Mouse (Mus musculus): ENCODE measurements around the gene Frat2. TPM values are rescaled to one million over a fixed set of nuclear protein-coding genes. Genes with fewer than 3 reads are reported as not detected.

Frat2 gene
- polyA plus RNA-seq, 1 experiment from 2014 or later = 11.7 TPM

DNA sequence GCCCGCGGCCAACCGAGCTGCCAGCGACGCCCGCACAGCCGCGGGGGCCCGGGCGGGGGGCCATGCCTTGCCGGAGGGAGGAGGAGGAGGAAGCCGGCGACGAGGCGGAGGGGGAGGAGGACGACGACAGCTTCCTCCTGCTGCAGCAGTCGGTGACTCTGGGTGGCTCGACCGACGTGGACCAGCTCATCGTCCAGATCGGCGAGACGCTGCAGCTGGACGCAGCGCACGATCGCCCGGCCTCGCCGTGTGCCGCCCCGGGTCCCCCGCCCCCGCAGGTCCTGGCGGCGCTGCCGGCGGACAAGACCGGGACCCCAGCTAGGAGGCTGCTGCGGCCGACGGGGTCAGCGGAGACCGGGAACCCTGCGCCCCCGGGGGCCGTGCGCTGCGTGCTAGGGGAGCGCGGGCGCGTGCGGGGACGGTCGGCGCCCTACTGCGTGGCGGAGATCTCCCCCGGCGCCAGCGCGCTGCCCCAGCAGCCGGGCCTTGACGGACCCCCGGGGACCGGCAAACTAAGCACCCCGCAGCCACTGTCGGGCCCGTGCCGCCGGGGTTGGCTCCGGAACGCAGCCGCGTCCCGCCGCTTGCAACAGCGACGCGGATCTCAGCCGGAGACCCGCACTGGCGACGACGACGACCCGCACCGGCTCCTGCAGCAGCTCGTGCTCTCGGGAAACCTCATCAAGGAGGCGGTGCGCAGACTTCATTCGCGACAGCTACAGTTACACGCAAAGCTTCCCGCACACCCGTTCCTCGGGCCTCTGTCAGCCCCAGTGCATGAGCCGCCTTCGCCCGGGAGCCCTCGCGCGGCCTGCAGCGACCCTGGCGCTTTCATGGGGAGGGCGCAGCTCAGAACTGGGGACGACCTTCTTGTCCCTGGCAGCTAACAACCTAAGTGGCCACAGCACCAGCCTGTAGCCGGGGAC, 17.6 kb downstream of the Frat2 start:
- WGBS = under 1% methylated on average over 112 of the region's 112 CpGs
- H3K4me1 ChIP-seq (replicated peaks) = peaks cover 45% of the 10 kb centered on the region
- peak overlapping the region; percentile 94 for H3K4me2 ChIP-seq
- peak overlapping the region; percentile 94 for H3K27ac ChIP-seq (replicated peaks)
- H3K27me3 ChIP-seq = peaks cover 11% of the 10 kb centered on the region; the same call in 1 of the 2 replicates
- peak overlapping the region; percentile 82 for H3K4me3 ChIP-seq
- H3K36me3 ChIP-seq = no peaks in the 10 kb centered on the region
- ATAC-seq (ENCODE audit: low read depth) = peak; percentile 67
- peak overlapping the region; percentile 92 for H3K9ac ChIP-seq
- no peaks in the 10 kb centered on the region for H3K9me3 ChIP-seq

DNA sequence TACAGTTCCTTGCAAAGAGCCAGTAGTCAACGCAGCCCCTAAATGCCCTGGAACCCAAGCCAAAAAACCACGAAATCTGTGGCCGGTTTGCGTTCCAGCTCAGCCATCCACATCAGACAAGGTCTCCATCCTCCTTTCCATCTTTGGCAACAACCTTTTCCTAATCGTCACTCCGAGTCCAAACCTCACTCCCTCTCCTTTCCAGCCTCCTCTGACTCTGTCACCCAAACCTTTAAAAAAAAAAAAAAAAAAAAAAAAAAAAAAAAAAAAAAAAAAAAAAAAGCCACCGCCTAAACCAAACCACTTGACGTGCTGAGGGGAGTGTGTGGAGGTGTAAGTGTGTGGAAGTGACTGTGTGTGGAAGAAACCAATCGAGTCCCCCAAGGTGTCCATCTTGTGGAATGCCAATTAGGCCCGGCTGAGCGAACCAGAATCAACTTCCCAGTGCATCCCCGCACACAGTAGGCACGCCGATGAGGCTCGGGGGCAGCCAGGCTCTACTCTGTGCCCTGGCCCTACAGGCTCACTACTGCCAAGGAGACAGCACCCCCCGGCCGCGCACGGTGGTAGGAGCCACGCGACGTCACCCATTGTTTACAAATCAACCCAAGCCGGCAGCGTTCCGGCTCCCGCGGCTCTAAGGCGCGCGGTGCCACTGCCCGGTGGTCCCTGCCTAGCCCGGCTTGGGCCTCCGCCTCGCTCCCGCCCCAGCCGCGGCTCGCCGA, 18.4 kb downstream of the Frat2 start, which contains the start of gene Frat1:
TSS of gene Frat1 (plus strand) at position 590 of the 725 bp plus-strand sequence.
- Histone ChIP-seq H3K9ac (peak within 1 kb of the TSS; percentile 92), H3K4me3 (peak within 1 kb of the TSS; percentile 82), H3K9me3 (no peaks in the 10 kb centered on the region), H3K36me3 (no peaks in the 10 kb centered on the region), H3K4me2 (peak within 1 kb of the TSS; percentile 94), H3K27me3 (peaks cover 11% of the 10 kb centered on the region; the same call in 1 of the 2 replicates), H3K4me1 (replicated peaks) (peaks cover 38% of the 10 kb centered on the region), H3K27ac (replicated peaks) (peak within 1 kb of the TSS; percentile 94)
- peak; percentile 98 for ATAC-seq (ENCODE audit: low read depth)
- WGBS = 0% methylated on average over 39 of the region's 39 CpGs

DNA sequence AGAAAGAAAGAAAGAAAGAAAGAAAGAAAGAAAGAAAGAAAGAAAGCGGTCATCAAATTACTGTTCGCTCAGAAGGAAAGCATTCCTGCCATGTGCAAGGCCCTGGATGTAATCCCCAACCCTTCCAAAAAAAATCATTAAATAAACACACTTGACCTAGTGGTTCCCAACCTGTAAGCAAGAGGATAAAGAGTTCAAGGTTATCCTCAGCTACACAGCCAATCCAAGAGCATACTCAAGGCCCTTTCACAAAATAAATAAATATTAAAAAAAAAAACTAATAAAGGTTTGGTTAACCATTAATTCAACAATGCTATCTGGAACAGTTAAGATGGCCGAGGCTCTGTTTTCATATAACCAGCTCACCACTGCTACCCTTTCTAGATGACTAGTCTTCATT, 19.0 kb downstream of the Frat2 start:
- Histone ChIP-seq H3K4me3 (peak overlapping the region; percentile 82), H3K9me3 (no peaks in the 10 kb centered on the region), H3K9ac (peak overlapping the region; percentile 66), H3K36me3 (no peaks in the 10 kb centered on the region), H3K4me2 (peak overlapping the region; percentile 94), H3K27ac (replicated peaks) (peak overlapping the region; percentile 94), H3K4me1 (replicated peaks) (peaks cover 38% of the 10 kb centered on the region), H3K27me3 (peaks cover 11% of the 10 kb centered on the region; the same call in 1 of the 2 replicates)
- WGBS = 68% methylated on average over 3 of the region's 3 CpGs
- ATAC-seq (ENCODE audit: low read depth) = no peak

DNA sequence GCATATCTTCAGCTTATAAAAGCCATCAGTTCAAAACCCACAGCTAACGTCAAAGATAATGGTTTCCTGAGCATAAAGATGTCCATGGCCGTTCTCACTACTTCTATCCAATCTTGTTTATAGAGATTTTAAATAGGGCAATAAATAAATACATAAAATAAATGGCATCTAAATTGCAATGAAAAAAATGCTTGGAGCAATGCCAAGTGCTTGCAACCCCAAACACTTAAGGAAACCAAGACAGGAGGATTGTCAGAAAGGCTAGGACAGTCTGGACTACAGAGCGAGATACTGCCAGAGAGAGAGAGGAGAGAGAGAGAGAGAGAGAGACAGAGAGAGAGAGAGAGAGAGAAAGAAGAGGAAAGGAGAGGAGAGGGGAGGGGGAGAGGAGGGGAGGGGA, 21.4 kb downstream of the Frat2 start:
- H3K27me3 ChIP-seq = no peaks in the 10 kb centered on the region
- 67% methylated on average over 3 of the region's 3 CpGs for WGBS

DNA sequence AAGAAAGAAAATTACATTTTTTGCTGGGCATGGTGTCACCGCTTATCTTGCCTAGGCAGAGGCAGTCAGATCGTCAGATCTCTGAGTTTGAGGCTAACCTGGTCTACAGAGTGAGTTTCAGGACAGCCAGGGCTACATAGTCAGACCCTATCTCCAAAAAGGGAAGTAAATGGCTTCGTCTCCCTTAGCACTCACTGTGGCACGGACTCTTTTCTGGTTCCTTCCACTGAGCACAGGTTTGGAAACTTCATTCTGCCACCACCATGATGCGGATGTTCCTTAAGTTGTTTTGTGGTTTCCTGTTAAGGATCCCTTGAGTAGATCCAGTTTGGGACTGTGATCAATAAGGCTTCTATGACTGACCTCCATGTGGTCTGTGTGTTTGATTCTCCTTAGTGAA, 23.0 kb downstream of the Frat2 start:
- Histone ChIP-seq H3K27ac (replicated peaks) (no peak overlapping the region), H3K4me3 (no peak overlapping the region), H3K4me2 (no peak overlapping the region), H3K9me3 (no peaks in the 10 kb centered on the region), H3K27me3 (no peaks in the 10 kb centered on the region), H3K4me1 (replicated peaks) (0 out of 2 replicates have a peak, but pooled peaks cover 5% of the 10 kb centered on the region), H3K36me3 (no peaks in the 10 kb centered on the region), H3K9ac (no peak overlapping the region)
- 87% methylated on average over 5 of the region's 5 CpGs for WGBS
- ATAC-seq (ENCODE audit: low read depth) = no peak

More for the DNA sequence above, 21.4 kb downstream of the Frat2 start:
- peaks cover 15% of the 10 kb centered on the region for H3K4me1 ChIP-seq (replicated peaks)
- no peaks in the 10 kb centered on the region for H3K9me3 ChIP-seq
- H3K27ac ChIP-seq (replicated peaks) = no peak overlapping the region
- no peak overlapping the region for H3K4me2 ChIP-seq
- H3K4me3 ChIP-seq = no peak overlapping the region
- H3K9ac ChIP-seq = no peak overlapping the region
- H3K36me3 ChIP-seq = no peaks in the 10 kb centered on the region
- ATAC-seq (ENCODE audit: low read depth) = no peak

DNA sequence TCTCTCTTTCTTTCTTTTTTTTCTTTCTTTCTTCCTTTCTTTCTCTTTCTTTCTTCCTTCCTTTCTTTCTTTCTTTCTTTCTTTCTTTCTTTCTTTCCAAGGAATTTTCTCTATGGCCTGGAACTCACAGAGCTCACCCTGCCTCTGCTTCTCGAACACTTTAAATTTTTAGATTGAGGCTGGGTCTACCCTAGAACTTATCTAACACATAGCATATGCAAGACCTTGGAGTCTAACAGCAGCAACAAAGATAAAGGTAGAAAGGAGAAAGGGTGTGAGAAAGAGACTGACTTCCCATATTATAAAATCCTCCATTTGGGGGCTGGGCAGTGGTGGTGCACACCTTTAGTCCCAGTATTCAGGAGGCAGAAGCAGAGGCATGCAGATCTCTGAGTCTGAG, 25.3 kb downstream of the Frat2 start:
- H3K36me3 ChIP-seq = no peaks in the 10 kb centered on the region
- no peak overlapping the region for H3K27ac ChIP-seq (replicated peaks)
- no peak for ATAC-seq (ENCODE audit: low read depth)
- no peak overlapping the region for H3K4me3 ChIP-seq
- 93% methylated on average over 1 of the region's 1 CpGs for WGBS
- no peaks in the 10 kb centered on the region for H3K9me3 ChIP-seq
- H3K27me3 ChIP-seq = no peaks in the 10 kb centered on the region
- H3K9ac ChIP-seq = no peak overlapping the region
- H3K4me2 ChIP-seq = no peak overlapping the region
- H3K4me1 ChIP-seq (replicated peaks) = no peaks in the 10 kb centered on the region

DNA sequence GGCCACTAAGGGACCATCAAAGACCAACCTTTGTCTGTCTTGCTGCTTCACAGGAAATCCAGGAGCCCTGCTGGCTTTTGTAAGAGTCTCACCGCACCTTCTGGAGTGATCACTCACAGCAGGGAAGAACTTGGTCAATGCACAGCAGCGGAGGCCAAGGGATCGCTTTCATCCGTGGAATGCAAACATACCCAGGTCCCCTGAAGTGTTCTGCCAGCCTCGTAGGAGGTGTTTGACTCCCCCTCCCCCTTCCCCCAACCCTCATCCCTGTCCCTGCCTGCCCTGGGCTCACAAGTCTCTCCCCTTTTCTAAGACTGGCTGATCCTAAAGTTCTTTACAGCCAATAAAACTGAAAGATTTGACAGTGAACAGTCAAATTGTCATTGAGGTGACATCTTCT, 26.5 kb downstream of the Frat2 start:
- no peaks in the 10 kb centered on the region for H3K27me3 ChIP-seq
- ATAC-seq (ENCODE audit: low read depth) = no peak
- H3K27ac ChIP-seq (replicated peaks) = no peak overlapping the region
- H3K9ac ChIP-seq = no peak overlapping the region
- no peak overlapping the region for H3K4me3 ChIP-seq
- H3K36me3 ChIP-seq = no peaks in the 10 kb centered on the region
- H3K4me1 ChIP-seq (replicated peaks) = no peaks in the 10 kb centered on the region
- H3K9me3 ChIP-seq = no peaks in the 10 kb centered on the region
- WGBS = 10% methylated on average over 5 of the region's 5 CpGs
- no peak overlapping the region for H3K4me2 ChIP-seq

DNA sequence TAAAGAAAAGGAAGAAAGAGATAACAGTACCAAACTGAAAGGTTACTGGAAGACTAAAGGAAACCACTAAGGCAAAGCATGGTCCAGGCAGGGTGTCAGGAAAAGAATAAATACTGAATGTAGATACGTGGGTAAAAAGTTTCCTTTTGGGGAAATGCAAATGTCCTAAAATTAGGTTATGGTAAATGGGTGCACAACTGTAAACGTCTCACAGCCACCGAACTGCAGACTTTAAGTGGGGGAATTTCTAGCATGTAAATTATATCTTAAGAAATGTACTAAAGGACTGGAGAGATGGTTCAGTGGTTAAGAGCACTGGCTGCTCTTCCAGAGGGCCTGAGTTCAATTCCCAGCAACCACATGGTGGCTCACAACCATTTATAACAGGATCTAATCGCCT, 29.2 kb downstream of the Frat2 start:
- WGBS = 88% methylated on average over 4 of the region's 4 CpGs
- Histone ChIP-seq H3K27ac (replicated peaks) (no peak overlapping the region), H3K27me3 (no peaks in the 10 kb centered on the region), H3K9ac (no peak overlapping the region), H3K4me2 (no peak overlapping the region), H3K9me3 (no peaks in the 10 kb centered on the region), H3K4me3 (no peak overlapping the region), H3K36me3 (no peaks in the 10 kb centered on the region), H3K4me1 (replicated peaks) (no peaks in the 10 kb centered on the region)
- ATAC-seq (ENCODE audit: low read depth) = no peak

DNA sequence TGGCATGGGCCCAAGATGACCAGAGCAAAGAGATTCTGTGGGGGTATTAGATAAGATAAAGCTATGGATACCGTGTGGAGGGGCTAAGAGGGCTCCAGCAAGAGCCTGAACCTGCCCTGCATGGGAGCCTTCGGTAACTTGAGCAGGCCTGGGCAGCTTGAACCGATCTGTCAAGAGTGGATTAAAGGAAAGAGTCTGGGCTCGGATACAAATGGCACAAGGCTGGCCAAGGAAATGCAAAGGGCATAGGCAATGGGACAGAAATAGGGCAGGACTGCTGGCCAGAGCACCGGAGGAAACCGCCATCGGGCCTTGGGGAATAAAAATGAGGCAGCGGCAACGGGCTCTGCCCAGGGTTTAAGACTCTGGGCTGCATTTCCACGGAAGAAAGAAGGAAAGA, 30.6 kb downstream of the Frat2 start:
- no peak overlapping the region for H3K4me3 ChIP-seq
- H3K27ac ChIP-seq (replicated peaks) = no peak overlapping the region
- no peaks in the 10 kb centered on the region for H3K27me3 ChIP-seq
- no peak overlapping the region for H3K4me2 ChIP-seq
- no peak overlapping the region for H3K9ac ChIP-seq
- no peak for ATAC-seq (ENCODE audit: low read depth)
- H3K9me3 ChIP-seq = no peaks in the 10 kb centered on the region
- no peaks in the 10 kb centered on the region for H3K4me1 ChIP-seq (replicated peaks)
- 72% methylated on average over 10 of the region's 10 CpGs for WGBS
- H3K36me3 ChIP-seq = no peaks in the 10 kb centered on the region

DNA sequence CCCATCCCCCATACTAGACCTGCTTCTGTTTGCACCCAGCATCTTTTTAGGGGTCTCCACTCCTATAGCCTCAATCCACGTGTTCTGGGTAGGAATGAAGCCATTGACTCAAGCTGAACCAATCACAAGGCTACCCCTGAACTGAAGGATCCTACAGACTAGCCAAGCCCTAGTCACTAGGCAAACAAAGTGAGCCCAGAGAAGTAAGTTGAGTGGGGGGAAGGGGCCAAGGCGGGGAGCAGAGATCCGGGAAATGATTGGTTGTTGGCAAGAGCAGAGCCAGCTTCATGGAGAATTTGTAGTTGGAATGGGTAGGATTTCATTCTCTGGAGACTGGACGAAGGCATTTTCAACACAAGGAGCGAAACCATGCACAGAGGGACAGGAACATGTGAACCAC, 31.0 kb downstream of the Frat2 start:
- H3K4me2 ChIP-seq = no peak overlapping the region
- 71% methylated on average over 5 of the region's 5 CpGs for WGBS
- no peaks in the 10 kb centered on the region for H3K4me1 ChIP-seq (replicated peaks)
- no peak for ATAC-seq (ENCODE audit: low read depth)
- no peak overlapping the region for H3K9ac ChIP-seq
- H3K36me3 ChIP-seq = no peaks in the 10 kb centered on the region
- H3K27me3 ChIP-seq = no peaks in the 10 kb centered on the region
- H3K4me3 ChIP-seq = no peak overlapping the region
- no peak overlapping the region for H3K27ac ChIP-seq (replicated peaks)
- H3K9me3 ChIP-seq = no peaks in the 10 kb centered on the region

DNA sequence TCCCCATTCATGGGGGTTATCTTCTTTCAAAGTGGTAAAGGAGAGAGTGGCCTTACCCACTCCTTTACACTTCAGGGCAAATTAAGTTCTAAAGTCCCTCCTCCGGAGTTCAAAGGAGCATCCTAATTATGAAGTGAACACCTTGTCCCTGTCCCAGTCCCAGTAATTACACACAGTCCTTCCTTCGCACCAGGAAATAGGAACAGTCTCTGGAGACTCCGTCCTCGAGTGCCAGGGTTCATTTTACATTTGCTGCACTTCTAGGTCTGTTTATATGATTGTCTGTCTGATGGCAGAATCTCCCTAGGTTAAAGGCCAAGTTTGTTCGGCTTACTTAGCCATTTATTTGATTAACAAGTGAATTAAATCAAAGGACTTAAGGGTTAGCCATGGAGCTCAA, 31.5 kb downstream of the Frat2 start:
- H3K9ac ChIP-seq = no peak overlapping the region
- no peak overlapping the region for H3K4me2 ChIP-seq
- ATAC-seq (ENCODE audit: low read depth) = no peak
- no peaks in the 10 kb centered on the region for H3K36me3 ChIP-seq
- H3K27ac ChIP-seq (replicated peaks) = no peak overlapping the region
- no peaks in the 10 kb centered on the region for H3K9me3 ChIP-seq
- no peaks in the 10 kb centered on the region for H3K4me1 ChIP-seq (replicated peaks)
- no peaks in the 10 kb centered on the region for H3K27me3 ChIP-seq
- WGBS = 76% methylated on average over 5 of the region's 5 CpGs
- H3K4me3 ChIP-seq = no peak overlapping the region

DNA sequence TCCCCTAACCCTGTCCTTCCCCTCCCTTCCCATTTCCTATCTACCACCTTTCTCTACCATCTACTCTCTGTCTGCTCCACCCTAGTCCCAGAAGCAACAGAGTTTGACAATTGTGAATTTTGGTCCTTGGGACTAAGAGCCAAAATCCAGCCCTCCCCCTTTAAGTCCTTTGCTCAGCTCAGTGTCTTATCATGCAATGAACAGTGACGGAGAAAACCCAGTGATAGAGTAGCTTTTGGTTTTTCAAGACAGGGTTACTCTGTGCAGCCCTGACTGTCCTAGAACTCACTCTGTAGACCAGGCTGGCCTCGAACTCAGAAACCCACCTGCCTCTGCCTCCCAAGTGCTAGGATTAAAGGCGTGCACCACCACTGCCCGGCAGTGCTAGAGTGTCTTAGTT, 34.6 kb downstream of the Frat2 start:
- no peaks in the 10 kb centered on the region for H3K27me3 ChIP-seq
- 90% methylated on average over 4 of the region's 4 CpGs for WGBS

More for the DNA sequence above, 34.6 kb downstream of the Frat2 start:
- H3K4me1 ChIP-seq (replicated peaks) = no peaks in the 10 kb centered on the region
- H3K27ac ChIP-seq (replicated peaks) = no peak overlapping the region
- H3K4me3 ChIP-seq = no peak overlapping the region
- H3K4me2 ChIP-seq = no peak overlapping the region
- H3K9ac ChIP-seq = no peak overlapping the region
- H3K9me3 ChIP-seq = no peaks in the 10 kb centered on the region
- H3K36me3 ChIP-seq = no peaks in the 10 kb centered on the region
- no peak for ATAC-seq (ENCODE audit: low read depth)

Measured in neural tube, embryonic 13.5 days (tissue).